12 mouse cellular contexts compared by ENCODE assay signal in genomic region chr14:30255701-30256400, GRCm38 (mm10).
A peak's percentile ranks its signal among the peaks of the same experiment; 100 is the strongest.
DNase-seq lines count a peak whose midpoint lies in the region; ATAC-seq lines count a peak whose summit lies in the region.
"Had no signal": no experiment of that assay in that cellular context is flagged by ENCODE, and none has a peak within 500 bp of the region (broad histone marks: within the 10 kb centered on the region; RNA-seq: fewer than 3 reads in every experiment).

No protein-coding gene starts in this region.

- WGBS in forebrain, embryonic 12.5 days, result 56% methylated on average over 12 of the region's 12 CpGs
- 67% methylated on average over 12 of the region's 12 CpGs for WGBS in forebrain, embryonic 11.5 days
- WGBS in hindbrain, embryonic 15.5 days, result 62% methylated on average over 12 of the region's 12 CpGs

- H3K4me1 ChIP-seq in forebrain, embryonic 12.5 days, result peaks cover 11% of the 10 kb centered on the region
- H3K4me1 ChIP-seq in forebrain, embryonic 11.5 days (replicated peaks; ENCODE audit: control insufficient read depth, insufficient read depth, low read length), result no peaks in the 10 kb centered on the region
- H3K4me1 ChIP-seq in hindbrain, embryonic 15.5 days (replicated peaks), result peaks cover 32% of the 10 kb centered on the region
- H3K4me1 ChIP-seq: liver, embryonic 13.5 days had no signal

- H3K27ac ChIP-seq in forebrain, embryonic 12.5 days, result peak overlapping the region; percentile 42; the same call in 1 of the 2 replicates
- no peak overlapping the region for H3K27ac ChIP-seq in forebrain, embryonic 11.5 days (ENCODE audit: low read depth, low read length)
- H3K27ac ChIP-seq in hindbrain, embryonic 15.5 days (replicated peaks), result no peak overlapping the region
- H3K27ac ChIP-seq: liver, embryonic 13.5 days; midbrain, embryonic 12.5 days had no signal

- DNase-seq in forebrain, embryonic 11.5 days (ENCODE audit: low spot score), result no peak
- DNase-seq in urinary bladder, postnatal 14 days (ENCODE audit: low spot score), result peak; percentile 9
- no peak for DNase-seq in urinary bladder, postnatal 36 days (ENCODE audit: low spot score in 2 of 2)
- peak; percentile 33 for DNase-seq in testis, postnatal 10 days (ENCODE audit: low spot score)
- no peak for DNase-seq in ovary, postnatal 14 days (ENCODE audit: low spot score)
- no peak for DNase-seq in kidney, adult 9 months
- DNase-seq: cerebellum, adult 8-10 months; kidney, postnatal 36 days; liver, embryonic 13.5 days had no signal

- H3K4me2 ChIP-seq in forebrain, embryonic 12.5 days, result no peak overlapping the region
- no peak overlapping the region for H3K4me2 ChIP-seq in forebrain, embryonic 11.5 days (ENCODE audit: low read depth, low read length, severe bottlenecking)
- H3K4me2 ChIP-seq in hindbrain, embryonic 15.5 days, result no peak overlapping the region
- H3K4me2 ChIP-seq: liver, embryonic 13.5 days; midbrain, embryonic 12.5 days had no signal

- H3K27me3 ChIP-seq in forebrain, embryonic 12.5 days, result no peaks in the 10 kb centered on the region
- no peaks in the 10 kb centered on the region for H3K27me3 ChIP-seq in forebrain, embryonic 11.5 days (ENCODE audit: control insufficient read depth, insufficient read depth, low read length)
- no peaks in the 10 kb centered on the region for H3K27me3 ChIP-seq in hindbrain, embryonic 15.5 days
- H3K27me3 ChIP-seq: midbrain, embryonic 12.5 days had no signal

- no peaks in the 10 kb centered on the region for H3K9me3 ChIP-seq in forebrain, embryonic 12.5 days
- no peaks in the 10 kb centered on the region for H3K9me3 ChIP-seq in forebrain, embryonic 11.5 days (ENCODE audit: control insufficient read depth, low read length)
- H3K9me3 ChIP-seq in hindbrain, embryonic 15.5 days, result no peaks in the 10 kb centered on the region
- H3K9me3 ChIP-seq: liver, embryonic 13.5 days; midbrain, embryonic 12.5 days had no signal

- H3K36me3 ChIP-seq in forebrain, embryonic 12.5 days (replicated peaks), result no peaks in the 10 kb centered on the region
- H3K36me3 ChIP-seq in forebrain, embryonic 11.5 days (ENCODE audit: control insufficient read depth, insufficient read depth, low read length), result no peaks in the 10 kb centered on the region
- H3K36me3 ChIP-seq in hindbrain, embryonic 15.5 days, result no peaks in the 10 kb centered on the region
- H3K36me3 ChIP-seq: liver, embryonic 13.5 days; midbrain, embryonic 12.5 days had no signal

- peak; percentile 41; the same call in 1 of the 2 replicates for ATAC-seq in forebrain, embryonic 12.5 days (ENCODE audit: low FRiP score)
- no peak for ATAC-seq in forebrain, embryonic 11.5 days (replicated peaks; ENCODE audit: low FRiP score)
- ATAC-seq in hindbrain, embryonic 15.5 days (ENCODE audit: low FRiP score, low read depth), result peak; percentile 27; the same call in 1 of the 2 replicates

- no peak overlapping the region for H3K9ac ChIP-seq in forebrain, embryonic 12.5 days
- H3K9ac ChIP-seq in forebrain, embryonic 11.5 days (ENCODE audit: low read length), result no peak overlapping the region
- no peak overlapping the region for H3K9ac ChIP-seq in hindbrain, embryonic 15.5 days
- H3K9ac ChIP-seq: liver, embryonic 13.5 days; midbrain, embryonic 12.5 days had no signal

- H3K4me3 ChIP-seq in forebrain, embryonic 12.5 days (replicated peaks), result no peak overlapping the region
- H3K4me3 ChIP-seq in forebrain, embryonic 11.5 days (ENCODE audit: low read depth, low read length), result no peak overlapping the region
- no peak overlapping the region for H3K4me3 ChIP-seq in hindbrain, embryonic 15.5 days
- H3K4me3 ChIP-seq: liver, embryonic 13.5 days; midbrain, embryonic 12.5 days had no signal

Comparison
In these comparisons a context has a peak if more than half of its experiments do, and no peak if none do; other contexts are left out.
1. DNase-seq: peak in urinary bladder, postnatal 14 days (single experiment) and testis, postnatal 10 days (single experiment); none in forebrain, embryonic 11.5 days (single experiment), urinary bladder, postnatal 36 days (0 of 2), ovary, postnatal 14 days (single experiment) and kidney, adult 9 months (single experiment).